Mouse (Mus musculus) E14TG2a.4 (cell line): ENCODE measurements around the gene Nipal4.

Source experiments
- H3K27me3 ChIP-seq: 2 replicates; pipeline ENCODE4 v1.6.1; 2014; ENCODE audit warnings: low read length, control low read depth; ENCODE audit not compliant: insufficient read depth
- H3K36me3 ChIP-seq: 2 replicates; pipeline ENCODE4 v1.6.1; 2014; ENCODE audit warnings: low read length, control low read depth; ENCODE audit not compliant: insufficient read depth
- H3K4me1 ChIP-seq: replicated peaks from 2 replicates; pipeline ENCODE4 v1.6.1; 2014; ENCODE audit warnings: low read depth, low read length, control low read depth
- H3K4me3 ChIP-seq: replicated peaks from 2 replicates; pipeline ENCODE4 v1.5.1; 2014; ENCODE audit warnings: mild to moderate bottlenecking, low read length
- H3K9me3 ChIP-seq: 2 replicates; pipeline ENCODE4 v1.6.1; 2014; ENCODE audit warnings: low read length, control low read depth
- CTCF ChIP-seq: conservative IDR thresholded peaks from 2 replicates; pipeline ENCODE4 v1.5.1; 2014; ENCODE audit warnings: low read length
- NANOG ChIP-seq: IDR thresholded peaks from 2 replicates; pipeline ENCODE4 v1.6.1; 2014; ENCODE audit warnings: borderline replicate concordance, low read length, mixed read lengths
- POU5F1 ChIP-seq: IDR thresholded peaks from 2 replicates; pipeline ENCODE4 v1.6.1; 2014; ENCODE audit warnings: low read length, borderline replicate concordance

Gene Nipal4

GRCm38 (mm10) chr11:46177246-46178043 is 11.1 kb upstream of the Nipal4 start:
- Histone ChIP-seq H3K4me1 (no peaks in the 10 kb centered on the region), H3K36me3 (no peaks in the 10 kb centered on the region), H3K9me3 (no peaks in the 10 kb centered on the region), H3K27me3 (peaks cover 3% of the 10 kb centered on the region; the same call in 1 of the 2 replicates), H3K4me3 (no peak overlapping the region)
- TF ChIP-seq POU5F1 (no peak), NANOG (no peak), CTCF (no peak)

- Histone ChIP-seq H3K27me3 (peaks cover 9% of the 10 kb centered on the region; the same call in 1 of the 2 replicates), H3K9me3 (no peaks in the 10 kb centered on the region), H3K4me1 (no peaks in the 10 kb centered on the region), H3K4me3 (no peak overlapping the region), H3K36me3 (no peaks in the 10 kb centered on the region)
- TF ChIP-seq NANOG: no peak
- TF ChIP-seq POU5F1: no peak
- TF ChIP-seq CTCF: no peak
Measured at GRCm38 (mm10) chr11:46176155-46176554, 9.8 kb upstream of the Nipal4 start.

GRCm38 (mm10) chr11:46172128-46172527 is 5.8 kb upstream of the Nipal4 start:
- TF ChIP-seq NANOG (no peak), CTCF (no peak), POU5F1 (no peak)
- Histone ChIP-seq H3K4me3 (no peak overlapping the region), H3K27me3 (peaks cover 24% of the 10 kb centered on the region; the same call in 1 of the 2 replicates), H3K4me1 (peaks cover 4% of the 10 kb centered on the region; the same call in 1 of the 2 replicates), H3K36me3 (no peaks in the 10 kb centered on the region), H3K9me3 (no peaks in the 10 kb centered on the region)

- no peak for TF ChIP-seq POU5F1
- TF ChIP-seq NANOG: no peak
- no peak for TF ChIP-seq CTCF
- H3K4me3 ChIP-seq: no peak overlapping the region
Measured at GRCm38 (mm10) chr11:46169908-46170307, 3.6 kb upstream of the Nipal4 start.

GRCm38 (mm10) chr11:46168506-46168905 is 2.2 kb upstream of the Nipal4 start:
- Histone ChIP-seq H3K4me1 (peaks cover 19% of the 10 kb centered on the region), H3K27me3 (peaks cover 49% of the 10 kb centered on the region), H3K9me3 (no peaks in the 10 kb centered on the region), H3K4me3 (no peak overlapping the region), H3K36me3 (no peaks in the 10 kb centered on the region)
- no peak for TF ChIP-seq POU5F1
- TF ChIP-seq NANOG: no peak
- TF ChIP-seq CTCF: no peak

More at GRCm38 (mm10) chr11:46169908-46170307, 3.6 kb upstream of the Nipal4 start:
- Histone ChIP-seq H3K36me3 (no peaks in the 10 kb centered on the region), H3K9me3 (no peaks in the 10 kb centered on the region), H3K27me3 (peaks cover 42% of the 10 kb centered on the region), H3K4me1 (peaks cover 13% of the 10 kb centered on the region; the same call in 1 of the 2 replicates)

GRCm38 (mm10) chr11:46157462-46157861 is 8.8 kb downstream of the Nipal4 start:
- TF ChIP-seq POU5F1: no peak
- TF ChIP-seq NANOG: no peak
- 0 out of 2 replicates have a peak, but pooled peaks have one; percentile 2 for TF ChIP-seq CTCF
- Histone ChIP-seq H3K27me3 (peaks cover 8% of the 10 kb centered on the region; the same call in 1 of the 2 replicates), H3K4me3 (no peak overlapping the region), H3K36me3 (no peaks in the 10 kb centered on the region), H3K4me1 (peaks cover 19% of the 10 kb centered on the region), H3K9me3 (no peaks in the 10 kb centered on the region)

GRCm38 (mm10) chr11:46156945-46157344 is 9.4 kb downstream of the Nipal4 start:
- TF ChIP-seq CTCF (no peak), NANOG (no peak), POU5F1 (no peak)

GRCm38 (mm10) chr11:46146619-46147018 is 19.7 kb downstream of the Nipal4 start:
- Histone ChIP-seq H3K9me3 (no peaks in the 10 kb centered on the region), H3K4me1 (no peaks in the 10 kb centered on the region), H3K4me3 (no peak overlapping the region), H3K36me3 (peaks cover 54% of the 10 kb centered on the region), H3K27me3 (no peaks in the 10 kb centered on the region)
- TF ChIP-seq NANOG (no peak), POU5F1 (no peak), CTCF (no peak)

More at GRCm38 (mm10) chr11:46156945-46157344, 9.4 kb downstream of the Nipal4 start:
- Histone ChIP-seq H3K36me3 (no peaks in the 10 kb centered on the region), H3K9me3 (no peaks in the 10 kb centered on the region), H3K4me3 (no peak overlapping the region), H3K4me1 (peaks cover 19% of the 10 kb centered on the region), H3K27me3 (peaks cover 8% of the 10 kb centered on the region; the same call in 1 of the 2 replicates)
